Mouse (Mus musculus) liver, embryonic 16.5 days (tissue): ENCODE measurements at regions not wholly inside any gene's neighbourhood (a gene's known extent, or its start where the extent isn't known, plus 50 kb on each side); places are given as distances from the start of the nearest gene placed in this dataset.
"Not testable (repeated sequence)": the region's sequence is repeated elsewhere in the genome, so short reads cannot be mapped to it uniquely, and the experiment has no call there.

Experiments used
- ATAC-seq: fragments of 200-750 bp; cut with Nextera tagmentation; 2 replicates; pipeline ENCODE4 v1.8.0; 2017; ENCODE audit warnings: low read depth, mild to moderate bottlenecking, moderate number of reproducible peaks, moderate library complexity
- H3K27ac ChIP-seq: fragments of 300-500 bp; sonication (generic); 2 replicates; pipeline ENCODE4 v1.5.1; 2014; ENCODE audit warnings: mild to moderate bottlenecking, low read length
- H3K27me3 ChIP-seq: fragments of 300-500 bp; sonication (generic); 2 replicates; pipeline ENCODE4 v1.6.1; 2014; ENCODE audit warnings: low read depth, low read length, mixed read lengths; ENCODE audit not compliant: control insufficient read depth, insufficient read depth
- H3K36me3 ChIP-seq: fragments of 300-500 bp; sonication (generic); 2 replicates; pipeline ENCODE4 v1.6.1; 2014; ENCODE audit warnings: mild to moderate bottlenecking; ENCODE audit not compliant: control insufficient read depth, insufficient read depth
- H3K4me1 ChIP-seq: fragments of 300-500 bp; sonication (generic); 2 replicates; pipeline ENCODE4 v1.6.1; 2014; ENCODE audit warnings: low read depth, low read length, mixed read lengths; ENCODE audit not compliant: control insufficient read depth
- H3K4me2 ChIP-seq: fragments of 300-500 bp; sonication (generic); 2 replicates; pipeline ENCODE4 v1.6.1; 2014; ENCODE audit warnings: low read depth, low read length, mixed read lengths
- H3K4me3 ChIP-seq: fragments of 300-500 bp; sonication (generic); 2 replicates; pipeline ENCODE4 v1.5.1; 2014; ENCODE audit warnings: low read depth, mild to moderate bottlenecking, low read length
- H3K9ac ChIP-seq: fragments of 300-500 bp; sonication (generic); 2 replicates; pipeline ENCODE4 v1.6.1; 2014; ENCODE audit warnings: low read depth, low read length
- H3K9me3 ChIP-seq: fragments of 300-500 bp; sonication (generic); replicated peaks from 2 replicates; pipeline ENCODE4 v1.6.1; 2016; ENCODE audit warnings: low read length; ENCODE audit not compliant: control insufficient read depth
- WGBS: fragments of 180-500 bp; shearing (Covaris S2); extraction: QIAGEN DNeasy Blood & Tissue Kit; methylation state at CpG from one replicate; pipeline ENCODE4 v1.1.7; 2014; ENCODE audit not compliant: insufficient replicate concordance; 5-methylcytosine and 5-hydroxymethylcytosine counted together

DNA sequence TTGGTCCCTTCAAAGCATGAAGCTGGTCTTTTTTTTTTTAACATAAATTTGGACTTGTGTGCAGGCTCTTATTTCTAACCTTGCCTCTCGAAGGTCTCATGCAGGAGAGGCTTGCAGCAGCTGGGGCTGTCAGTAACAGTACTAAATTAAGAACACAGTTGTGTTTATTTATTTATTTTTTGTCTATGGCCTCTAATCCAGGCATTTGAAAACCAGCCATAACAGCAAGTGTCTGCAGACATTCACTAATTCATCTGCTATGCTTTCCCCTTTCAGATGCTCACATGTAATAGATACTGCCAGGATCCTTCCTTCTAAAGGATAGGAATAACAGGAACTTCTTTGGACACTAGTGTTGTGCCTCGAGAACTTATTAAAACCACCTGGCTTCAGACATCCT lies 172.5 kb downstream of the Rchy1 start:
- 33% methylated on average over 2 of the region's 2 CpGs for WGBS
- no peak overlapping the region for H3K4me2 ChIP-seq
- H3K9ac ChIP-seq: no peak overlapping the region
- no peak for ATAC-seq
- H3K9me3 ChIP-seq: no peaks in the 10 kb centered on the region
- H3K27me3 ChIP-seq: no peaks in the 10 kb centered on the region
- H3K4me3 ChIP-seq: no peak overlapping the region
- H3K36me3 ChIP-seq: no peaks in the 10 kb centered on the region
- H3K4me1 ChIP-seq: no peaks in the 10 kb centered on the region
- no peak overlapping the region for H3K27ac ChIP-seq

DNA sequence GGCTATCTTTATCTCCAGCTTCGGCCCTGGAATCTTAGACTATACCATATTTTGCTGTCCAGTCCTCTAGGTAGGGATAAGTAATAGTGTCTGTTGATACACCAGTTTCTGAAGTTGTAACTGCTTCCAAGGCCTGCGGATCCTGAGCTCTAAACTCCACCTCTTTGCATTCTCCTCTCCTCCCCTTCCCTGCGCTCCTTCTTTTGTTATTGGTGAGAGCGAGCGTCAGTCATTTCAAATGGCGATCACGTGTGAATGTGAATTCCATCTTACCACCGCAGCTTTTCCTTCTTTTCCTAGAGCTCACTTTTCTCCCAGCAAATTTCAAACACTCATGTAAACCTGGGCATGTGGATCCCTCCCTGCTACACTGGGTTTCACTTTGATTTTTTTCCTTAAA lies 178.9 kb downstream of the Rchy1 start:
- no peaks in the 10 kb centered on the region for H3K9me3 ChIP-seq

DNA sequence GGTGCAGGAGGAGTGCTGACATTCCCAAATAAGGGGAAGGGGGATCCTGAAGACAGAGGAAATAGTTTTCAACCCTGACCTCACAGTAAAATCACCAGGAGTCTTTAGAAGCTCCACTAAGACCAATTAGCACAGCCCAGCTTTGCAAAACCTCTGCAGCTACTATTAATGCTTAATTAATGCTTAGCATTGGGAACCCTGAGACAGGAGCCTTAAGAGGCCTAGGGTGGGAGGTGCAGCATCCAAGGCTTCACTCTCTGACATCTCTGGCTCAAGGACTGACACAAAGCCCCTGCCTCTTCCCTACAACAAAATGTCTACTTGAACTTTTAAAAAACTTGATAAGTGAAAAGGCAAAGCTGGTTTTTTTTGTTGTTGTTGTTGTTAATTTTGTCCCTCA lies 185.9 kb downstream of the Rchy1 start:
- no peak overlapping the region for H3K27ac ChIP-seq
- no peak for ATAC-seq
- H3K36me3 ChIP-seq: no peaks in the 10 kb centered on the region
- H3K4me1 ChIP-seq: no peaks in the 10 kb centered on the region
- no peak overlapping the region for H3K9ac ChIP-seq
- H3K9me3 ChIP-seq: no peaks in the 10 kb centered on the region
- no peak overlapping the region for H3K4me2 ChIP-seq
- H3K27me3 ChIP-seq: no peaks in the 10 kb centered on the region
- no peak overlapping the region for H3K4me3 ChIP-seq

More for the DNA sequence above, 178.9 kb downstream of the Rchy1 start:
- Histone ChIP-seq H3K4me1 (no peaks in the 10 kb centered on the region), H3K27ac (no peak overlapping the region), H3K4me3 (no peak overlapping the region), H3K36me3 (no peaks in the 10 kb centered on the region), H3K9ac (no peak overlapping the region), H3K4me2 (no peak overlapping the region), H3K27me3 (no peaks in the 10 kb centered on the region)
- ATAC-seq: no peak
- WGBS: 79% methylated on average over 8 of the region's 8 CpGs

DNA sequence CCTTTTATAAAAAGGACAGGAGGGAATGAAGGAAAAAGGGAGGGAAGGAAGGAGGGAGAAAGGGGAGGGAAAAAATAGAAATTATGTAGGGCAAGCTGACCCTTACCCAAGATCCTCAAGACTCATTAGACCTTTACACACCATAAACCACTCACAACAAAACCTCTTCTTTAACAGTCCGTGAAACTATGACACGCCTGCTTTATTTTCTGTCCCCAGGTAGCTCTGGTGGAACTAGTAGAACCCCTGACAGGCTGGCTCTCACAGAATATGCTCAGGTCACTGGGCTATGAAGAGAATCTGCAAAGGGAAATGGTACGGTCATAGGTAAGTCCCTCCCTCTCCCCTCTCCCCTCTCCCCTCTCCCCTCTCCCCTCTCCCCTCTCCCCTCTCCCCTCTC lies 188.8 kb downstream of the Rchy1 start:
- H3K9me3 ChIP-seq: no peaks in the 10 kb centered on the region
- no peaks in the 10 kb centered on the region for H3K27me3 ChIP-seq

DNA sequence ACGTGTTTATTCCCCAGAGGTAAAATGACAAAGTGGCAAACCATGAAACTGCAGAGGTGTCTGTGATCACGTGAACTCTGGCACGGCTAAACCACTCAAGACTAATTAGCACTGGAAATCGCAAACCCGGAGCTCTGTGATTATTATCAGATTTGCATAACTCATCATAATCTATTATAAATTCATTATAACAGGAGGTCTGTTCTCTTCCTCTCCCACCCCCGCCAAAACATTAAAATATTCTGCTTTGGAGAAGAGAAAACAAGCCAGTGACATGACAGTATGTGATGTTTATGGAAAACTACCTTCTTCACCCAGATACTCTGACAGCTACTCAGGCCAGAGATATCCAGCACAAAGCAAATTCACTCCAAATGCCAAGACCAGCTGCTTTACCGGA lies 195.0 kb downstream of the Rchy1 start:
- no peak overlapping the region for H3K9ac ChIP-seq
- H3K27me3 ChIP-seq: no peaks in the 10 kb centered on the region
- H3K36me3 ChIP-seq: no peaks in the 10 kb centered on the region
- WGBS: 75% methylated on average over 7 of the region's 7 CpGs
- no peak for ATAC-seq
- no peaks in the 10 kb centered on the region for H3K9me3 ChIP-seq
- no peaks in the 10 kb centered on the region for H3K4me1 ChIP-seq
- no peak overlapping the region for H3K4me2 ChIP-seq
- no peak overlapping the region for H3K27ac ChIP-seq
- no peak overlapping the region for H3K4me3 ChIP-seq

More for the DNA sequence above, 188.8 kb downstream of the Rchy1 start:
- Histone ChIP-seq H3K4me2 (no peak overlapping the region), H3K4me1 (no peaks in the 10 kb centered on the region), H3K9ac (no peak overlapping the region), H3K4me3 (no peak overlapping the region), H3K36me3 (no peaks in the 10 kb centered on the region), H3K27ac (no peak overlapping the region)
- ATAC-seq: no peak
- WGBS: 78% methylated on average over 3 of the region's 3 CpGs

DNA sequence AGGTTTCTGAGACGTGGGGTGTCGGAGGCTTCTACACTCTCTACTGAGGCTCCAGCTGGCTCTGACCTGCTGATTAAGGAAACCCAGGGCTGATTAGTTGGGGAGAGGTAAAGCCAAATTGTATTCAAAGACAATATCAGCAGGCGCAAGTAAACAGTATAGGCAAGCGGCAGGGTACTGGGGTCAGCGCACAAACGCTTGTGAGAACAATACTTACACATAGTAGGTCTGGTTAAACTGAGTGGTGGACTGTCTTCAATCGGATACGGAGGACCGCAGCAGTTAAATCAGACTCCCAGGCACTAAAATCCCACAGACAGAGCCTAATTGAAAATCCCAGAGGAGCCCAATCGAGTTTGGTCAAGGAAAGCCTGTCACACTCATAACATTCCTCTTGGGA lies 195.8 kb downstream of the Rchy1 start:
- Histone ChIP-seq H3K4me2 (no peak overlapping the region), H3K9me3 (no peaks in the 10 kb centered on the region), H3K27me3 (no peaks in the 10 kb centered on the region), H3K27ac (no peak overlapping the region), H3K4me3 (no peak overlapping the region), H3K4me1 (no peaks in the 10 kb centered on the region), H3K36me3 (no peaks in the 10 kb centered on the region), H3K9ac (no peak overlapping the region)
- 59% methylated on average over 10 of the region's 10 CpGs for WGBS
- ATAC-seq: no peak

DNA sequence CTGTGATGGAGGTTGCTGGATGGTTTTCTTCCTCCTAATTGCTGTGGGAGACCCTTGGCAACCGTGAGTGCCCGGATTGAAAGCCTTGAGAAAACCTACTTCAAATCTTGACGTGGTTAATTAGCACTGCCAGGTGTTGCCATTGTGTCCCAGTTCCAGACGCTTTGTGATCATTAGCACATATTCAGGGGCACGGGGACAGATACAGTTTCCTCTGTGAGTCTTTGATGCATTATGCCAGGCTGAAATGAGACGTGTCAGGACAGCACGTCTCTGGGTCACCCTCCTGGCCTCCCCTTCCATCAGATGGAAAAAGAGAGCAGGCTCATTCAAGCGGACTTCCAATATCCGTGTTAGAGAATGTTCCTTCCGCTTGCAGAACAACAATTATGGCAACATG lies 198.2 kb downstream of the Rchy1 start:
- WGBS: 67% methylated on average over 10 of the region's 10 CpGs
- Histone ChIP-seq H3K4me1 (no peaks in the 10 kb centered on the region), H3K27me3 (no peaks in the 10 kb centered on the region), H3K9ac (no peak overlapping the region), H3K27ac (no peak overlapping the region), H3K4me3 (no peak overlapping the region), H3K36me3 (no peaks in the 10 kb centered on the region), H3K4me2 (no peak overlapping the region), H3K9me3 (no peaks in the 10 kb centered on the region)
- ATAC-seq: no peak

DNA sequence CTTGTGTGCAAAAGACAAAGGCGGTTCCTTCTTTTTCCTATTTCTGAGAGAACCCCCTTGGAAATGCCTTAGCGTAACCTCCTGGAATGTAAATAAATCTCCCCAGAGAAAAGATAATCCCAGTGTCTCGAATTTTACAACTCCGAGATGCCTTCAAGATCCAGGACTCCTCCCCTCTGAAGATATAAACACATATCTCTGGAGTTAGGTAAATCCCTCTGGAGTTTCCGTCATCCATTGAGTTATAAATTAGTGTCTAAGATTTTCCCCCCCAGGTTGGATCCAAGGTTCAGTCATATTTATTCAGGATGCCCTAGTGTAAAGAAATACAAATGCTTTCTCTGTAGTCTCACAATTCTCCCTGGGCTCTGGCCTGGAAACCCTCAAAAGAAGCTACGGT lies 200.3 kb downstream of the Rchy1 start:
- H3K27me3 ChIP-seq: no peaks in the 10 kb centered on the region
- no peaks in the 10 kb centered on the region for H3K36me3 ChIP-seq
- no peak overlapping the region for H3K27ac ChIP-seq
- H3K4me1 ChIP-seq: no peaks in the 10 kb centered on the region
- H3K9ac ChIP-seq: no peak overlapping the region
- ATAC-seq: no peak
- H3K9me3 ChIP-seq: no peaks in the 10 kb centered on the region
- WGBS: 65% methylated on average over 6 of the region's 6 CpGs
- no peak overlapping the region for H3K4me3 ChIP-seq
- H3K4me2 ChIP-seq: no peak overlapping the region

DNA sequence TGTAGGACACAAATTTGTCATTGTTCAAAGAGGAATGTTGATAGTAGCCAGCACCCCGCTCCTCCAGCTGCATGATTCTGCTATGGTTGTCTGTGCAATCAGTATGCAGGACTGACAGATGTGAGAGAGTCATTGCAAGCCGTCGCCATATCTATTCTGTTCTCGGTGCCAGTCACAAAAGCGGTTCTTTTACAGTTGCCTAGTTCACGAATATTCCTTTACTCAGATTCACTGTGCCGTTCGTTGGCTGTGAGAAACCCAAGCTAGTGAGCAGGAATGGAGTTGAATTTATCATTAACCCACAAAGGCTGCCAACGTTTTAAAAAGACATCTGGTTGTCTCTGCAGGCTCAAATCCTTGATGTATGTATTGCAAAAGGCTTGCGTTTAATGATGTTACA lies 206.9 kb downstream of the Rchy1 start:
- no peak overlapping the region for H3K4me3 ChIP-seq
- H3K4me1 ChIP-seq: no peaks in the 10 kb centered on the region
- no peak overlapping the region for H3K9ac ChIP-seq
- no peaks in the 10 kb centered on the region for H3K27me3 ChIP-seq
- no peaks in the 10 kb centered on the region for H3K9me3 ChIP-seq
- no peak overlapping the region for H3K27ac ChIP-seq
- 70% methylated on average over 10 of the region's 10 CpGs for WGBS
- H3K36me3 ChIP-seq: no peaks in the 10 kb centered on the region
- ATAC-seq: no peak
- H3K4me2 ChIP-seq: no peak overlapping the region

DNA sequence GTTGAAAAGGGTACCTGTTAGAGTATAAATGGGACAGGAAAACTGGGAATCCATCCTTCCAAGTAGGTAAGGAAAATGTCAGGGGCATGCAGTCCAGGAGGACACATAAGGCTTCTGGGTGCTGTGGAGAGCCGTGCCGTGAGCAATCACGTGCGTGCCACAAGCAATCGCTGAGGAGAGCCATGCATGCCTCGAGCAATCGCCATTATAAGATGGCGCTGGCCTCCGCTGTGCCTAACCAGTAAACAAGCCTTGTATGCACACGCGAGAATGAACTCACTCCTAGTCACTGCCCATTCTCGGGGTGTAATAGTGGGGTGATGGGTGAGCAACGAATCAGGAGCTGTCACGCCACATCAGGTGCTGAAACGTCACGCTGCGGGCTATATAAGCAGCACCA lies 210.0 kb downstream of the Rchy1 start:
- not testable (repeated sequence) for H3K9me3 ChIP-seq, H3K27me3 ChIP-seq, H3K36me3 ChIP-seq, H3K4me3 ChIP-seq, ATAC-seq, H3K4me2 ChIP-seq, H3K9ac ChIP-seq, H3K4me1 ChIP-seq, H3K27ac ChIP-seq
- 76% methylated on average over 17 of the region's 17 CpGs for WGBS
